Mouse (Mus musculus) CH12.LX (cell line): ENCODE measurements at regions not wholly inside any gene's neighbourhood (a gene's known extent, or its start where the extent isn't known, plus 50 kb on each side); places are given as distances from the start of the nearest gene placed in this dataset.

Experiments used
- DNase-seq: peaks from one replicate; pipeline ENCODE4 v3.0.0-alpha.2; 2013; ENCODE audit errors: extremely low read depth
- H3K27ac ChIP-seq: 2 replicates; pipeline ENCODE4 v1.5.1; 2012; ENCODE audit warnings: low read depth, mild to moderate bottlenecking, control low read depth, moderate library complexity; ENCODE audit not compliant: insufficient read depth
- H3K27me3 ChIP-seq: replicated peaks from 2 replicates; pipeline ENCODE3; 2012; ENCODE audit warnings: inconsistent platforms
- H3K36me3 ChIP-seq, 2 experiments: replicated peaks in 1 of 2; 2 replicates each; pipeline versions ENCODE3 to v1.6.1; 2012; ENCODE audit warnings: inconsistent platforms in 1 of 2, low read length in 1 of 2, mild to moderate bottlenecking in 1 of 2, mixed read lengths in 1 of 2, moderate library complexity in 1 of 2; ENCODE audit not compliant: control insufficient read depth in 1 of 2, insufficient read depth in 1 of 2
- H3K4me1 ChIP-seq, 2 experiments: 2 replicates each; pipeline ENCODE4 v1.6.1; 2012; ENCODE audit warnings: inconsistent platforms in 1 of 2, moderate library complexity in 1 of 2; ENCODE audit not compliant: insufficient read depth in 2 of 2, control insufficient read depth in 1 of 2
- H3K4me2 ChIP-seq: 2 replicates; pipeline ENCODE4 v1.6.1; 2012; ENCODE audit warnings: low read depth, mild to moderate bottlenecking, control low read depth; ENCODE audit not compliant: poor library complexity, insufficient read depth, severe bottlenecking
- H3K4me3 ChIP-seq, 3 experiments: fragments of 150-350 bp in 1 of 3; sonication (generic) in 1 of 3; replicated peaks in 1 of 3; 2 replicates each; pipeline versions ENCODE3 to v1.5.1; 2011 to 2012; ENCODE audit warnings: low read depth in 2 of 3, low read length in 2 of 3, mild to moderate bottlenecking in 2 of 3, moderate library complexity in 2 of 3, control low read depth in 1 of 3, improper control_type of control experiment in 1 of 3, inconsistent platforms in 1 of 3, mixed read lengths in 1 of 3; ENCODE audit not compliant: poor library complexity in 1 of 3
- H3K79me2 ChIP-seq: replicated peaks from 2 replicates; pipeline ENCODE4 v1.6.1; 2012; ENCODE audit warnings: mild to moderate bottlenecking, moderate library complexity; ENCODE audit not compliant: control insufficient read depth, poor library complexity, insufficient read depth, severe bottlenecking; ENCODE audit errors: extremely low read depth
- H3K9ac ChIP-seq: 2 replicates; pipeline ENCODE4 v1.6.1; 2012; ENCODE audit warnings: low read depth, mild to moderate bottlenecking, control low read depth, moderate library complexity; ENCODE audit not compliant: insufficient read depth
- H3K9me3 ChIP-seq: replicated peaks from 2 replicates; pipeline ENCODE3; 2012; ENCODE audit warnings: low read length, inconsistent platforms, mixed read lengths
- BHLHE40 ChIP-seq: IDR thresholded peaks from 2 replicates; pipeline ENCODE4 v1.6.1; 2011; ENCODE audit warnings: mild to moderate bottlenecking, low read depth, low read length, improper control_type of control experiment
- CHD2 ChIP-seq: IDR thresholded peaks from 2 replicates; pipeline ENCODE4 v1.6.1; 2011; ENCODE audit warnings: low read length, improper control_type of control experiment
- CTCF ChIP-seq, 2 experiments: IDR thresholded peaks in 1 of 2; conservative IDR thresholded peaks in 1 of 2; 2 replicates each; pipeline ENCODE4 v1.5.1; 2011 to 2012; ENCODE audit warnings: low read depth in 2 of 2, low read length in 2 of 2, improper control_type of control experiment in 1 of 2, inconsistent platforms in 1 of 2, mild to moderate bottlenecking in 1 of 2, moderate library complexity in 1 of 2
- E2F4 ChIP-seq: IDR thresholded peaks from 2 replicates; pipeline ENCODE4 v1.6.1; 2011; ENCODE audit warnings: low read depth, low read length, improper control_type of control experiment; ENCODE audit not compliant: insufficient replicate concordance
- GABPA ChIP-seq: IDR thresholded peaks from 2 replicates; pipeline ENCODE4 v1.6.1; 2012; ENCODE audit warnings: low read depth, low read length, improper control_type of control experiment, inconsistent platforms; ENCODE audit not compliant: insufficient replicate concordance
- HCFC1 ChIP-seq: IDR thresholded peaks from 2 replicates; pipeline ENCODE4 v1.6.1; 2012; ENCODE audit warnings: low read depth, mild to moderate bottlenecking, inconsistent platforms, low read length, improper control_type of control experiment
- IRF4 ChIP-seq: IDR thresholded peaks from 2 replicates; pipeline ENCODE4 v1.6.1; 2014; ENCODE audit warnings: low read depth, mild to moderate bottlenecking, inconsistent platforms, low read length, improper control_type of control experiment
- JUN ChIP-seq: IDR thresholded peaks from 2 replicates; pipeline ENCODE4 v1.6.1; 2011; ENCODE audit warnings: low read depth, mild to moderate bottlenecking, low read length, improper control_type of control experiment, moderate library complexity; ENCODE audit not compliant: insufficient read depth
- MAFK ChIP-seq: IDR thresholded peaks from 2 replicates; pipeline ENCODE4 v1.6.1; 2011; ENCODE audit warnings: low read length, improper control_type of control experiment; ENCODE audit not compliant: insufficient replicate concordance
- MAZ ChIP-seq: IDR thresholded peaks from 2 replicates; pipeline ENCODE4 v1.6.1; 2012; ENCODE audit warnings: low read depth, mild to moderate bottlenecking, inconsistent platforms, low read length, improper control_type of control experiment, moderate library complexity
- PAX5 ChIP-seq: IDR thresholded peaks from 2 replicates; pipeline ENCODE4 v1.6.1; 2012; ENCODE audit warnings: low read length, inconsistent platforms, mixed read lengths
- POLR2A ChIP-seq: IDR thresholded peaks from 2 replicates; pipeline ENCODE4 v1.6.1; 2011; ENCODE audit warnings: low read depth, mild to moderate bottlenecking, improper control_type of control experiment, low read length
- POLR2AphosphoS2 ChIP-seq: IDR thresholded peaks from 2 replicates; pipeline ENCODE4 v1.6.1; 2011; ENCODE audit warnings: low read depth, low read length, improper control_type of control experiment
- RCOR1 ChIP-seq: conservative IDR thresholded peaks from 2 replicates; pipeline ENCODE4 v1.6.1; 2012; ENCODE audit warnings: low read depth, mild to moderate bottlenecking, inconsistent platforms, low read length, improper control_type of control experiment
- SMC3 ChIP-seq: IDR thresholded peaks from 2 replicates; pipeline ENCODE4 v1.6.1; 2011; ENCODE audit warnings: low read depth, low read length, improper control_type of control experiment
- TCF12 ChIP-seq: IDR thresholded peaks from 2 replicates; pipeline ENCODE4 v1.6.1; 2014; ENCODE audit warnings: low read depth, mild to moderate bottlenecking, inconsistent platforms, low read length, improper control_type of control experiment
- USF2 ChIP-seq: conservative IDR thresholded peaks from 2 replicates; pipeline ENCODE4 v1.6.1; 2011; ENCODE audit warnings: low read depth, low read length, improper control_type of control experiment
- ZC3H11A ChIP-seq: IDR thresholded peaks from 2 replicates; pipeline ENCODE4 v1.6.1; 2012; ENCODE audit warnings: low read depth, mild to moderate bottlenecking, inconsistent platforms, low read length, improper control_type of control experiment
- ZKSCAN1 ChIP-seq: IDR thresholded peaks from 2 replicates; pipeline ENCODE4 v1.6.1; 2012; ENCODE audit warnings: low read depth, inconsistent platforms, low read length, improper control_type of control experiment, borderline replicate concordance
- ZMIZ1 ChIP-seq: IDR thresholded peaks from 2 replicates; pipeline ENCODE4 v1.6.1; 2012; ENCODE audit warnings: low read depth, mild to moderate bottlenecking, inconsistent platforms, low read length, improper control_type of control experiment
- ZNF384 ChIP-seq: IDR thresholded peaks from 2 replicates; pipeline ENCODE4 v1.6.1; 2012; ENCODE audit warnings: low read depth, low read length, improper control_type of control experiment, inconsistent platforms
- dilution Hi-C: fragments of 300-500 bp; cut with MboI; formaldehyde crosslinking; loops from 2 replicates; pipeline ENCODE4 v1.14.3; 2020; ENCODE audit warnings: low sequenced_read_pairs; ENCODE audit not compliant: extremely low pct_unique_long_range_greater_than_20kb, extremely low pct_ligation_motif_present
- in situ Hi-C: fragments of 300-500 bp; cut with MboI; formaldehyde crosslinking; loops from 3 replicates; pipeline ENCODE4 v1.14.3; 2019; ENCODE audit warnings: low sequenced_read_pairs, low pct_ligation_motif_present, low pct_unique_long_range_greater_than_20kb, mixed read lengths

DNA sequence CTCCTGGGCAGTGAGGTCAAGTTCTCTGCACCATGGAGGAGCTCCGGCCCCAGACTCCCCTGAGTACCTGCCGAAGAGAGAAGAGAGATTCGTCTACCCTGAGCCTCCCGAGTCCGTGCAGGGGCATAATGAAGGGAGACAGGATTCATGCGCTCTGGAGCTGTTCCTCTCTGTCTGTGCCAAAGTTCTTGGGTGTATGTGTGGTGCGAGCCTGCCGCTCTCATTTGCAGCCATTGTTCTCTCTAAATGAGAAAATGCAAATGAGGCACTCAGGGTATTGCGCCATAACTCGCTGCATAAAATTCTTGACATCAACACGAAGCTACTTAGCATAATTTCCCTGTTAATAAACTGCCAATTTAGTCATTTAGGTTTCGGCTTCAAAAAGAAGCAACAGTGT, 103.2 kb upstream of the Fstl4 start:
- Histone ChIP-seq H3K27me3 (peaks cover 84% of the 10 kb centered on the region), H3K4me2 (no peak overlapping the region), H3K27ac (no peak overlapping the region), H3K4me1 (no peaks in the 10 kb centered on the region), H3K4me3 (no peak overlapping the region), H3K36me3 (no peaks in the 10 kb centered on the region), H3K9ac (no peak overlapping the region), H3K79me2 (no peaks in the 10 kb centered on the region), H3K9me3 (peaks cover 4% of the 10 kb centered on the region)
- TF ChIP-seq POLR2AphosphoS2 (no peak), ZNF384 (no peak), MAZ (no peak), CHD2 (no peak), GABPA (no peak), RCOR1 (no peak), TCF12 (no peak), MAFK (no peak), SMC3 (no peak), ZKSCAN1 (no peak), IRF4 (no peak), USF2 (no peak)
- dilution Hi-C loops: no loop called here
- DNase-seq: no peak
- in situ Hi-C loops: no loop called here

- H3K9me3 ChIP-seq: peaks cover 4% of the 10 kb centered on the region
- H3K4me2 ChIP-seq: no peak overlapping the region
- dilution Hi-C loops (no loop called here), in situ Hi-C loops (no loop called here)
- peaks cover 83% of the 10 kb centered on the region for H3K27me3 ChIP-seq
- no peak overlapping the region for H3K27ac ChIP-seq
- no peaks in the 10 kb centered on the region for H3K4me1 ChIP-seq
- no peak overlapping the region for H3K4me3 ChIP-seq
- H3K9ac ChIP-seq: no peak overlapping the region
- no peak for DNase-seq
- no peaks in the 10 kb centered on the region for H3K79me2 ChIP-seq
- TF ChIP-seq HCFC1 (no peak), CHD2 (no peak), ZNF384 (no peak), ZC3H11A (no peak), ZMIZ1 (no peak), PAX5 (no peak), CTCF (conservative IDR thresholded peaks at IDR 0.05 in 1 of 2, IDR thresholded peaks at IDR 0.05 in 1 of 2; ENCODE audit: low read depth in 2 of 2, low read length in 2 of 2) (no peak), MAFK (no peak), USF2 (no peak), SMC3 (no peak), TCF12 (no peak), BHLHE40 (no peak), JUN (no peak), POLR2A (no peak), E2F4 (no peak)
- TF ChIP-seq, all 38 proteins: peak for 0
- H3K36me3 ChIP-seq: no peaks in the 10 kb centered on the region
Measured at GRCm38 (mm10) chr11:52661894-52662593, 102.4 kb upstream of the Fstl4 start.
